Mouse (Mus musculus) gastrocnemius, adult 8-10 months (tissue): ENCODE results near the gene Frem2. TPM values are rescaled to one million over a fixed set of nuclear protein-coding genes. Genes with fewer than 3 reads are reported as not detected.

Experiments
- DNase-seq, 2 experiments: peaks; one replicate each; pipeline ENCODE4 v3.0.0; 2022; ENCODE audit warnings: low spot score in 2 of 2
- total RNA-seq, 4 experiments: library from RNA; stranded (reverse); gene quantifications; 2 replicates each; pipeline ENCODE4 v1.2.4; 2022

Gene Frem2
- total RNA-seq, 4 experiments from 2014 or later = 0.80 to 1.9 (median 1.1) TPM

DNA sequence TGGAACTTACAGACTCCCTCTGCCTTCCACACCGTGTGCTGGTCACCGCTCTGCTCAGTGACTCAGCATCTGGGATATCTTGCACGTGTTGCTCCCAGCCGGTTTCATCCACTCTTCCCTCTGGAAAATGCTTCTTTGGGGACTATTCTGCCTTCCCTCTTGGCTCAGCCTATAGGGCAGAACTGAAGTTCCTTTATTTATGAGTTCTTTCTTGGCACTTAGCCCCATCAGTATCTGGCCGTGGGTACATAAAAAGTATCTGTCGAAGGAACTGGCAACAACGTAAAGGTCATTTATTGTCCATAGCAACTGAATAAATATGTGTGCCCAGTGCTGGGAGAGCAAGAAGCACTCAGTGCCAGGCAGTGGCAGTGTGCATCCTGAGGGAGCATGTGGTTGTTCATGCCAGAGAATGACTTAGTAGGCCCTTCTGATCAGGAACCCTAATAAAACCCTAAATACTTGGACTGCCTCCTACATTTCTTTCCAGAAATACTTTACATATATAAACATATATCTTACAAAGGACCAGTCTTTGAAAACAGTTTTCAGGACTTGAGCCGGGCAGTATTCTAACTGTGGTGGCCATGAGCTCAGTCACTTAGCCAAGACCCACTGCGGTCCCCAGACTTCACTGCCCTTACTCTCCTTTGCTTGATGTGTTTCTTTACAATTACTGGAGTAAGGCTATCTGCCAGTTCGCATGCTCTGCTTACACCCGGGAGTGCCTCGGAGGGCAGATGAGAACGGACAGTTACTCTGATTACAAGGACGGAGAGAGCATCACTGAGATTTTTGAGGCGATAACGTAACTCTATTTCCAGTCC lies 99.6 kb downstream of the Frem2 start:
- no peak for DNase-seq

DNA sequence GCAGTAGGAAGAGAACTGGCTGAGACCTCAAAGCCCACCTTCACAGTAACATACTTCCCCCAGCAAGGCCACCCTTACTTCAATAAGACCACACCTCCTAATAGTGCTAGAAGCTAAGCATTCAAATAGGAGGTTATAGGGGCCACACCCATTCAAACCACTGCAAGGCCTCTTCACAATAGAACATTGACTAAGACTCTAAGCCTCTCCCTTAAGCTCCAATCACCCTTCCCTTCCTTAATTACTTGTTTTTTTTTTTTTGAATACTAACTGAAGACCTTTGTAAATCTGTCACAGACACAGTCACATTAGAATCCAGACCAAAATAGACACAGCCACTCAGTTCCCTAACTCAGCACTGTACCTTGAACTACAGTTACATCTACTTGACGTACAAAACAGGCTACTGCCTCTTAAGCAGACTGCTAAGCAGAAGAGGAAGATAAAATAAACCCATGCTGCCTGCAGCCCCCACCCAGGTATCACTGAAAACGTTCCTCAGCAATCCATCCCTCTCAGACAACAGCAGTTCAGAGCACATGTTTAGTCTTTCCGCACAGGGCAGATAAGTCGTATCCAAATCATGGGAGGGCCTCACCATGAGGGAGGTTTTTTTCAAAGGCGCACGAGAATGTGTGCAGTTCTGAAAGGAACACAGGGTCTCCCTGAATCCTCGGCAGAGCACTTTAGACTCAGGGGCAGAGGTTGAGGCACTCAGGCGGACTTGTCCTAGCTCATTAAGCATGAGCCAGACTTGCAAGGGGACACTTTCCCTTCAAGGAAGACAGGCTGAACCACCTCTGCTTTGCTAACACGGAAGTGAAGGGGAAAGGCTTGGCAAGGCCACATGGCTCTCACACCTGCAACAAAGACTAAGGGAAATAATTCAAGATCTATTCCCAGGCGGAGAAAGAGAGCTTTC lies 101.9 kb downstream of the Frem2 start:
- no peak for DNase-seq

DNA sequence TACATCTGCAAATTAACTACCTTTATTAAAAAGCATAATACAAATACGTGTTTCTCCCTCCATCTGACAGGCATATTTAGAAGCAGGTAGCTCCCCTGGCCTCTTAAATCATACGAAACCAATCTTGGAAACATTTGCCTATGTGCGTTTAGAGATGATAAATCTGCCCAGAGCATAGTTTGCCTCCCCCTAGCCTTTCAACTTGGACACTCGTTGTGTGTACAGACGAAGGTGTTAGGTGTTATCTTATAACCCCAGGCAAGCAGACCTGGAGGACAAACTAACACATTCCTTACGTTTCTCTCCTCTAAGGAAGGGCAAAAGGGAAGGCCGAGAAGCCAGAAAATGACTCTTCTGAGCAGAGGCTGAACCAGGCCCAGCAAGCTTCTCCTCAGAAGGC lies 104.5 kb downstream of the Frem2 start:
- no peak for DNase-seq

DNA sequence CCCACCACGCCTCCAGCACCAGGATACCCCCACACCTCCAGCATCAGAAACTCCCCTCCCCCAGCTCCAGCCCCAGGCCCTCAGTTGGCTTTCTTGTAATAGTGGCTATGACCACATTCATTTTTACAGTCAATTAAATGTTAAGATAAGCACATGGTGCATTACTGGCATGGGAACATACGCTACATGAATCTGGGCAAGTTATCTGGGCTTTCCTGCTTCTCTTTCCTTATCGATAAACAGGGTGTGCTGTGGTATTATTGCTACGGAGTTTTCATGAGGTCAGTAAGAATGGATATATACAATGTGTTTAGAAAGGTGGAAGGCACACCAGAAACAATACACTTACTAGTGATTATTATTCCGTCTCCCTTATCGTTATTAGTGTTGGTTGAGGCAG lies 125.1 kb downstream of the Frem2 start:
- DNase-seq = no peak

DNA sequence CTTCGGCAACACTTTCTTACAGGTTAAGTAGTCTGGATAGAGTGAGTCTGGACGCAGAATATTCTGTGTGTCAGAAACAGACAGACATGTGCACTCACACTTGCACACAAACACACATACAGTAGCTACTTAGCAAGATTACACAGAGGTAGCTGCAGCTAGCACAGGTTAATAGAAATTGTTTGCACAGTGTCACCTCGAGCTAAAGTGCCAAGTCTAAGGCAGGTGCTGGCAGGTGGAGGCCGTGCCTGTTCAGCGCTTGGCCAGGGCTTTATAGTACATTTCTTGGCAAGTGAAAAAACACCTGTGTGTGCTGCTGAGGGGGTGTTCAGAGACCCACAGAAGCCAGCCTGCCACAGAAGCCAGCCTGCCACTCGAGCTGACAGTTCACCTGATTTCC lies 126.8 kb downstream of the Frem2 start:
- no peak for DNase-seq

DNA sequence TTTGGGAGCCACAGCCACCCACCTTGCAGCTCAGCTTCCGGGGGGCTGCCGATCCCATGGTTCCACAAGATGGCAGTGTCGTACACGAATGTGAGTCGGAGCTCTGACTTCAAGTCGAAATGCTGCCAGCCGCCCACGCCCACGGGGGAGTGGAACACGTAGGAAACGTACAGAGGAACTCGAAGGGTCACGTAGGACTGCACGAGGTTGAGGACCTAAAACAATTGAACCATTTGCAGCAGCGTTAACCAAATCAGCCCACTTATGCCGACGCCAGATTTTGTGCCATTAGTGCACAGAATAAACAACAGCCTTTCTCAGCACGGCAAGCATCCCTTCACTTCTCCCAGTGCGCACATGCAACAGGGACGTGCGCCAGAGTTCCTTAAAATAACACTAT lies 131.4 kb downstream of the Frem2 start:
- DNase-seq = peak; percentile 5 to 23

DNA sequence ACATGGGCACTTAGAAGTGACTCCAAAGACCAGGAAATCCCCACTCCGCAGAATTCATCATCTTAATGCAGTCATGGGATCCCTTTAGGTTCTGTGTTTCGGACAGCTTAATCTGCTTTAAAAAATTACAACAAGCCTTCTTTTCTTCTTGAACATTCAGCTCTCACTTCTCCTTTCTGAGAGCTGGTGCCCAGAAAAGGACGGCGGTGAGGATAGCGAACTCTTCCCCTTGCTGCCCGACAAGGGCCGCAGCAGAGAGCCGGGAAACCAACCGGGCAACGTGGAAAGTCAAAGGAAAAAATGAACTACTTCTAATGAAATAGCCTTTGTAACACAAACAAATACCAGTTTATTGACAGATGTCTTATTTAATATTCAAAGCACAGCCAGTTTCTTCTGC lies 134.4 kb downstream of the Frem2 start:
- DNase-seq = no peak

DNA sequence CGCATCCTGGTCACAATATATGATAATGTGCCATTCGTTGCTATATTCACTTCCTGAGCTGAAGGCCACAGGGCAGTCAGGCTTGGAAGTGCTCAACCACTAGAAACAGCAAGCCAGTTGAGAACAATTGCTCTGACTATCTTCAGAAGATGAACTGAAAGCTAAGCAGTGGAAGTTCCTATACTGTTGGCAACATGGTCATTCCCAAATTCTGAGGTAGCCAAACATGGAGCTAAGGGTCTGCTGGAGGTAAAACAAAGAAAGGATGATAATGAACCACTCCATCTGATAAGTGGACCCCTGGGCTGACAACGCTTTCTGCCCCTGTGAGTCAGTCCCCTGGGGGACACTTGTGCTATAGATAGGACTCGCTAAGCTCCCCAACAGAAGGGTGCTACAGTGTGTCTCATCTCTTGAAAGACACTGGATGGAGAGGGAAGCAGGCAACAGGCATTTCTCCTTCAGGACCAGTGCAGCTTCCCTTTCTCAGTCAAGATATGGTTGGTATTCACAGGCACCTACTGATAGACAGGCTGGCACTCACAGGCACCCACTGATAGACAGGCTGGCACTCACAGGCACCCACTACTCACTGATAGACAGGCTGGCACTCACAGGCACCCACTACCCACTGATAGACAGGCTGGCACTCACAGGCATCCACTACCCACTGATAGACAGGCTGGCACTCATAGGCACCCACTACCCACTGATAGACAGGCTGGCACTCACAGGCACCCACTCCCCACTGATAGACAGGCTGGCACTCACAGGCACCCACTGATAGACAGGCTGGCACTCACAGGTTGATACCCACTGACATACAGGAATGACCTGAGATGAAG lies 142.7 kb downstream of the Frem2 start:
- no peak for DNase-seq

DNA sequence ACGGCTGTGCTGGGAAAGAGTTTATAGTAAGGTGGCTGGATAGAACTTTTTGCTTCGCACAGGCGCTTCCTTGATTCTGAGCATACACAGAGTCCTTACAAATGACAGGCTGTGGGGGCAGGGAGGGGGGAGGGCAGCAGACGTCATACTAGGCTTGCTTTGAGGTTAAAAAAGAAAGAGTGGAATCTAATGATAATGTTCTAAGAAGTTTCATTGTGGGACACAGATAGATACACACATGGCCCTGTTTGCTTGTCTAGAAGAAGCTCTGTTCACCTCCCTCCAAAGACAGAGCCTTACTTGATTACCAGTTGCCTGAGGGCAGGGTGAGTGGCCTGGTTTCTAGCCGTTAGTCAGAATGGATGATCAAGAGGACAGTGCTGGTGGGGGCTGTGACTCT lies 144.1 kb downstream of the Frem2 start:
- no peak for DNase-seq

DNA sequence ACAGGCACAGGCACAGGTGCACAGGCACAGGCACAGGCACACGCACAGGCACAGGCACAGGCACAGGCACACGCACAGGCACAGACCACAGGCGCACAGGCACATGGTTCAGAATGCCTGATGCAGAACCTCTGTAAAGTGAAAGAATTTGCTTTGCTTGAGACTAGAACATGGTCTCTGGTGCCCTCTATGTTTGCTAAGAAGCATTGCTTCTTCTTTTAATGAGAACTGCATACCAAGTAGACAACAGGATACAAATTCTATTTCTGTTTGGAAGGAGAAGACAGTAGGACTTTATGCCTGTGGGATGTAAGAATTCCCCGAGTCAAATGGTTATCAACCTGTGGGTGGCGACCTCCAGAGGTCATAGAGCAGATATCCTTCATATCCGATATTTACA lies 154.7 kb downstream of the Frem2 start:
- no peak for DNase-seq

DNA sequence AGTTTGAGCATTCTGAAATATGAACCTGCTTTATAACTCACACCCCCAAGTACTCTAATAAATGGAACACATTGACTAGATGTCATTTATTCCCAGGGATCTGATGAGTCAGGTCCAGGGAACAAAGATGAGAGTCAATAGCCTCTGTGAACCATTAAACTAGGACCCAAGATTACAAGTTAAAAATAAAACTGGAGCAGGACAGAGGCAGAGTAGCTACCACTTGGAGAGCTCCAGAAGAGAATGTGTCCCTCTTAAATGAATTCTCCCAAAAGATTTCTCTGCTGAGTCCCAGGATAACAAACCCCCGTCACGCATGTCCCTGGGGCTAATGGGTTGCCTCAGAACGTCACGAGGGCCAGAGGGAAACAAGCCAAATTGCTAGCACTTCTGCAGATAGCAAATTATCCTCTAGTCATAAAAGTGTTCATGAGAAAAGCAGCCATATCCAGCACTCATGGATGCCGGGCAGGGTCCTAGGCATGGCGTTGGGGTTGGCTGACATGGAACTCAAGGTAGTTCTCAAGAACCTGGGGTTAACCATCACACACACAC lies 158.7 kb downstream of the Frem2 start:
- no peak for DNase-seq

DNA sequence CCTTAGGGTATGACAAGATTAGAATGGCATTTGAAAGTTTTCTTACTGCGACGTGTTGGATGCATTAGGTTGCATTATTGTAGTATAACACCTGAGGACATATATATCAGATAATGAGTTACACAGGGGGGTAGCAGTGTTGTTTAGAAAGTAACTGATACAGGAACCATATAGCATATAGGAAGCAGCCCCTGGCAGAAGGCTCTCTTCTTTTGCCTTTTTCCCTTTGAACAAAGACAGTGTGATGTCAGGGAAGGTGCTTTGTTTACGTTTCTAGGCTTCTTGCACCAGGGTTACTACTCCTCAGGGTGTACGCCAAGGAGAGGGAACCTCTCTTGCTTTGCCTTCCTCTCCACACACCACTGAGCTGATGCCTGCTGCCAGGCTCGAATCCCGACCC lies 168.8 kb downstream of the Frem2 start, which contains the start of gene Stoml3:
Gene Stoml3 (plus strand): TSS at position 301 of the 400 bp plus-strand sequence.
- DNase-seq = no peak

DNA sequence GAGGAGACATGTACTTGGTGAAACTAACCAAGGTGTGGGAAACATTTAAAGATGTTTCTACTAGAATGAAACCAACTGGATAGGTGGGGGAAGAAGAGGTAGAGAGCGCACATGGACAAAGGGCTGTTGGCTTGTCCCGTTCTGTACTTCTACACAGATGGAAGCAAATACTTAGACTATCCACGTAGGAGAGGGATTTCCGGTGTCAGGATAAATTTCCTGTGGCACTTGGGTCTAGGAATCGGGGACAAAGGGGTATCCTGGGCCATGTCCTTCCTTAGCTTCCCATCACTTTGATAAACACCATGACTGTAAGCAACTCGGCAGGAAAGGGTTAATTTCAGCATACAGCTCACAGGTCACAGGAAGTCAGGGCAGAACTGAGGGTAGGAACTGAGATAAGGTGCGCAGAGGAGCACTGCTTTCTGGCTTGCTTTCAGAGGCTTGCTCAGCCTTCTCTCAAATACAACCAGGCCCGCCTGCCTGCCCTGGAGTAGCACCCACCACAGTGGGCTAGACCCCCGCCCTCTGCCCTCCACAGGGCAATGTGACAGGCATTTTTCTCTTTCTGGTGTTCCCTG lies 170.1 kb downstream of the Frem2 start:
- no peak for DNase-seq

DNA sequence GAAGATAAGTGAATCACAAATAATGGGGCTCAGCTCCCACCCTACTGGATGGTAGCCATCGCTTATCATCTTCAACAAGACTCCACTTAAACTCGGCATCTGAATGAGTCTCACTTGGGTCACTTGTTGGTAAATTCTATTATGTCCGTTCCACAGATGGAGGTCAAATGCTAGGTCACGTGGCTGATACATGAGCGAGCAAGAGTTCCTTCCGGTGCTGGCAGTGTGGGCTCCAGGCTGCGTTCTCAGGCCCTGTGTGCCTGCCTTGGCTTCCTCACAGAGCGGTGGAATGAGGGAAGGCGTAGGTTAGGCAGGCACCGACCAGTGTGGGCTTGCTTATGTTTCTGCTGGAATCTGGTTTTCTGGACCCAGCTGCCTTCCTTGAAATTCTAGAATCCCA lies 170.6 kb downstream of the Frem2 start:
- DNase-seq = no peak

DNA sequence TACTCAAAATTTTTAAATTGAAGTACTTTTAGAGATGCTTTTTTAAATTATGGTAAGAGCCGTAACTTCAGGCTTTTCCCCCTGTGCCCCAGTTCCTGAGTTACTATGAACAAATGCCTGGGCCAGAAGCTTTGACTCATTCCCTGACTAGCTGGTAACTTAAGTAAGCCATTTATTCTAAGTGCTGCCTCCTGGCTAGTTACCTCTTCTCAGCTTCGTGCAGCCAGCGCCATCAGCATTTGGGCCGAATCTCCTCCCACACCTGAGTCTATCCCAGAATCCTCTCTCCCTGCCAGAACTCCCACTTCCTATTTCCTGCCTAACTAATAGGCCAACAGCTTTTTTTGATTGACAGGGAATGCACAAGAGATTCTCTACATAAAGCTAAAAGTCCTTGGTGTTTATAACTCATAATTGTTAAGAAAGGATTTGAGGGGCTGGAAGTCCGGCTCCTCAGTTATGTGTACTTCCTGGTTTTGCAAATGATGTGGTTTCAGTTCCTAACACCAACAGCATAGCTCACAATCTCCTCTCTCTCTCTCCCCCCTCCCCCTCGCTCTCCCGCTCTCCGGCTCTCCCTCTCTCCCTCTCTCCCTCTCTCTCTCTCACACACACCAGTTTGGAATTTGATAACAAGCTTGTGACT lies 173.6 kb downstream of the Frem2 start:
- no peak for DNase-seq

DNA sequence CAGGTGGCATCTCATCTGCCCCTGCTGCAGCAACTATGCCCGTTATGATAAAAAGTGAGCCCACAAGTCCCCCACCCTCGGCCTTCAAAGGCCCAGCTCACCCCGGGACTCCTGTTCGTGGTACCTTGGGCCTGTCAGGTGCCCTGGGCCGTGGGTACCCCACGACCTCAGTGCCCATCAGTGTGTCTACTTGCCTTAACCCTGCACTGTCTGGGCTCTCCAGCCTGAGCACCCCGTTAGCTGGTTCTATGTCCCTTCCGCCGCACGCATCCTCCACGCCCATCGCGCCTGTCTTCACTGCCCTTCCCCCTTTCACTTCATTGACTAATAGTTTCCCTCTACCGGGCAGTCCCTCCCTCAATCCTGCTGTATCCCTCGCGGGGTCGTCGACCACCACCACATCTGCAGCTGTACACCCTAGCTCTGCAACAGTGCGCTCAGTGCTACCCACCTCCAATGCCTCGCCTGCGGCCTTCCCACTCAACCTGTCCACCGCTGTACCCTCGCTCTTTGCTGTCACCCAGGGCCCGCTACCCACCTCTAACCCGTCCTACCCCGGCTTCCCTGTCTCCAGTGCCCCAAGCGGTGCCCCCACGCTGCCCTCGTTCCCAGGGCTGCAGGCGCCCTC lies 178.6 kb downstream of the Frem2 start:
- no peak for DNase-seq

DNA sequence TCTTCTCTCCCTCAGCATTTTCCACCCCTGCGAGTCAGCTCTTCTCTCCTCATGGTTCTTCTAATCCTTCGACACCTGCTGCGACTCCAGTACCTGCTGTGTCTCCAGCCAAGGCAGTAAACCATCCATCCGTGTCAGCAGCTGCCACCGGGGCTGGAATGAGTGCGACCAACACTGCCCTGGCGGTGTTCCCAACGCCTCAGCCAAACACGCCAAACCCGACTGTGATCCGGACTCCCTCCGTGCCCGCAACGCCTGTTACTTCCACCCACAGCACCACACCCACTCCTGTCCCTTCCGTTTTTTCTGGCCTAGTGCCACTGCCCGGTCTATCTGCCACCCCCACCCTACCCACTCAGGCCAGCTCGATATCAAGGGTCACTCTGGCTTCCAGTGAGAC lies 179.7 kb downstream of the Frem2 start:
- DNase-seq = peak; percentile 24 to 54

DNA sequence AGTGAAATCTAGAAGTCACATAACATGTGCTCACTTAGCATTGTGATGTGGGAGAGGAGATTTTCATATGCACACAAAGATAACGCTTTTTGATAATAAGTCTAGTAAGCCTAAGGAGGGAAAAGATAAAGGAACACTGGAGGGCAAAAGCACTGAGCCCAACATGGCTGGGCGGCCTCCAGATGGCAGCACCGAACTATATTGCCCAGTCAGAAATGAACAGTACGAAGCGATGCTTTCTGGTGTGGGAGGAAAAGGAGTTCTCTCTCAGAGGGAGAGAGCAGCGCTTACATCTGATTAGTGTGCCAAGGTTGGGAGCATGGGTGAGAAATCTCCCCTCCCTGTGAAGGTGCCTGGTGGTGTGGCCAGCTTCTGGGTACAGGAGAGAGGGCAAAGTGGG lies 181.3 kb downstream of the Frem2 start:
- peak in 1 of 2 experiments; percentile 13 for DNase-seq

DNA sequence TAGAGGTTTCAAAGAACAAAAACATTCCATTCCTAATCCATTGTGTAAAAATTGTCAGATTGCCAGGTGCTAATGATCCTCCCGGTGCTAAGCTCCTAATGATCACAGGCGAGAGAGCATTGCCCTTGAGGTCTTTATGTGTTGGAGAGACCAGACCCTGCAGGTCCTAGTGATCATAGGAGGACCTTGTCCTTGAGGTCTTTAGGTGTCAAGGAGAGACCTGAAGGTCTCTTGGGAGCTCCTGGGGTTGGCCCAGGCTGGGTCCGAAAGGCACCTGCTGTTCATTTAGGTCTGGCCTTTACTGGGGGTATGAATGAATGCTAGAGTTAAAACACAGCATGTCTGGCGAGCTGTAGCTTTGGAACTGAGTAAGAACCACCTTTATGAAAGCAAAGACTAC lies 183.0 kb downstream of the Frem2 start:
- DNase-seq = no peak

DNA sequence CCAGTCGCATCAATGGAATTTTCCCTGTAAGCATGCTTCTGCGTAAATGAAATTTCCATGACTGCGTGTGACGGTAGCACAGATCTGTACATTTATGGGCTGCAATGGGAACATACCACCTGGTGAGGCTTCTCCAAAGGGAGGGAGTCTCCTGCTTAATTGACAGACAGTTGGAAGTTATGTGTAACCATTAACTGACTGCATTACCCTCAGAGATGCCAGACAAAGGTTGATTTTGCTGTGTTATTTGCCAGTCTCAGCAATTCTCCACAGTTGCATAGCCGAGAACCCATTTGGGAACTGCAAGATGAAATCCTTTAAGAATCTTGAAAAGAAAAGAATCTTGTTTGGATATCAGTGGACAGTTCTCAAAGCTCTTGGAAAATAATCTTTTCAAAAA lies 185.1 kb downstream of the Frem2 start:
- DNase-seq = no peak
